Mouse (Mus musculus) cerebellum, postnatal 4 days (tissue): ENCODE results near the gene Hacl1.

Experiments used
- DNase-seq, 2 experiments: peaks; one replicate each; pipeline ENCODE4 v3.0.0; 2022; ENCODE audit warnings: low spot score in 2 of 2, mixed read lengths in 1 of 2

The Hacl1 gene

GRCm38 (mm10) chr14:31662555-31663211 lies 21.6 kb upstream of the Hacl1 start:
- DNase-seq: peak in 1 of 2 experiments; percentile 43

GRCm38 (mm10) chr14:31661671-31662554 lies 20.8 kb upstream of the Hacl1 start:
- DNase-seq: peak; percentile 62 to 76

GRCm38 (mm10) chr14:31660312-31661093 lies 19.4 kb upstream of the Hacl1 start:
- DNase-seq: no peak

GRCm38 (mm10) chr14:31659501-31660181 lies 18.6 kb upstream of the Hacl1 start:
- DNase-seq: no peak

GRCm38 (mm10) chr14:31658126-31658680 lies 17.1 kb upstream of the Hacl1 start:
- peak in 1 of 2 experiments; percentile 54 for DNase-seq

- DNase-seq: peak; percentile 68 to 81
Observed at GRCm38 (mm10) chr14:31656857-31657645, 16.0 kb upstream of the Hacl1 start.

GRCm38 (mm10) chr14:31656386-31656785 lies 15.3 kb upstream of the Hacl1 start:
- DNase-seq: no peak

- no peak for DNase-seq
Observed at GRCm38 (mm10) chr14:31655406-31655805, 14.3 kb upstream of the Hacl1 start.

- DNase-seq: no peak
Observed at GRCm38 (mm10) chr14:31654816-31655215, 13.7 kb upstream of the Hacl1 start.

- DNase-seq: no peak
Observed at GRCm38 (mm10) chr14:31653101-31653875, 12.2 kb upstream of the Hacl1 start.

- no peak for DNase-seq
Observed at GRCm38 (mm10) chr14:31652624-31653023, 11.5 kb upstream of the Hacl1 start.

GRCm38 (mm10) chr14:31652106-31652505 lies 11.0 kb upstream of the Hacl1 start:
- DNase-seq: no peak

- no peak for DNase-seq
Observed at GRCm38 (mm10) chr14:31651206-31651605, 10.1 kb upstream of the Hacl1 start.

GRCm38 (mm10) chr14:31650347-31650746 lies 9.3 kb upstream of the Hacl1 start:
- no peak for DNase-seq

GRCm38 (mm10) chr14:31647991-31648390 lies 6.9 kb upstream of the Hacl1 start:
- no peak for DNase-seq

GRCm38 (mm10) chr14:31645920-31646319 lies 4.8 kb upstream of the Hacl1 start:
- DNase-seq: no peak

- DNase-seq: no peak
Observed at GRCm38 (mm10) chr14:31644931-31645547, 4.0 kb upstream of the Hacl1 start.

GRCm38 (mm10) chr14:31644183-31644830 lies 3.2 kb upstream of the Hacl1 start:
- no peak for DNase-seq
